Mouse (Mus musculus): ENCODE measurements around the gene Cdk18.
"Not testable (repeated sequence)": the region's sequence is repeated elsewhere in the genome, so short reads cannot be mapped to it uniquely, and the experiment has no call there.

Cdk18 gene

GRCm38 (mm10) chr1:132139416-132139864 is at the start of gene Cdk18:
Gene Cdk18, minus strand, starts transcription at chr1:132139684.
- peak; percentile 51 for DNase-seq (ENCODE audit: low spot score)

- DNase-seq (ENCODE audit: low spot score), result no peak
Measured at GRCm38 (mm10) chr1:132189231-132189630, 49.7 kb upstream of the Cdk18 start.

GRCm38 (mm10) chr1:132188442-132189066 is 49.1 kb upstream of the Cdk18 start:
- DNase-seq (ENCODE audit: low spot score), result no peak

GRCm38 (mm10) chr1:132186303-132186702 is 46.8 kb upstream of the Cdk18 start:
- no peak for DNase-seq (ENCODE audit: low spot score)

- DNase-seq (ENCODE audit: low spot score), result no peak
Measured at GRCm38 (mm10) chr1:132171619-132172018, 32.1 kb upstream of the Cdk18 start.

- DNase-seq (ENCODE audit: low spot score), result no peak
Measured at GRCm38 (mm10) chr1:132170698-132171097, 31.2 kb upstream of the Cdk18 start.

- DNase-seq (ENCODE audit: low spot score), result no peak
Measured at GRCm38 (mm10) chr1:132168115-132168767, 28.8 kb upstream of the Cdk18 start.

GRCm38 (mm10) chr1:132165859-132166258 is 26.4 kb upstream of the Cdk18 start:
- DNase-seq (ENCODE audit: low spot score), result no peak

GRCm38 (mm10) chr1:132164780-132165518 is 25.5 kb upstream of the Cdk18 start:
- no peak for DNase-seq (ENCODE audit: low spot score)

- DNase-seq (ENCODE audit: low spot score), result not testable (repeated sequence)
Measured at GRCm38 (mm10) chr1:132162618-132163017, 23.1 kb upstream of the Cdk18 start.

GRCm38 (mm10) chr1:132161211-132161880 is 21.9 kb upstream of the Cdk18 start:
- no peak for DNase-seq (ENCODE audit: low spot score)

- no peak for DNase-seq (ENCODE audit: low spot score)
Measured at GRCm38 (mm10) chr1:132159681-132160080, 20.2 kb upstream of the Cdk18 start.

GRCm38 (mm10) chr1:132158741-132159140 is 19.3 kb upstream of the Cdk18 start:
- no peak for DNase-seq (ENCODE audit: low spot score)

- DNase-seq (ENCODE audit: low spot score), result no peak
Measured at GRCm38 (mm10) chr1:132157808-132158207, 18.3 kb upstream of the Cdk18 start.

GRCm38 (mm10) chr1:132157016-132157781 is 17.7 kb upstream of the Cdk18 start:
- peak; percentile 81 for DNase-seq (ENCODE audit: low spot score)

GRCm38 (mm10) chr1:132155737-132156136 is 16.3 kb upstream of the Cdk18 start:
- DNase-seq (ENCODE audit: low spot score), result peak; percentile 62

GRCm38 (mm10) chr1:132153691-132154090 is 14.2 kb upstream of the Cdk18 start:
- no peak for DNase-seq (ENCODE audit: low spot score)

- no peak for DNase-seq (ENCODE audit: low spot score)
Measured at GRCm38 (mm10) chr1:132153086-132153690, 13.7 kb upstream of the Cdk18 start.

GRCm38 (mm10) chr1:132151908-132152307 is 12.4 kb upstream of the Cdk18 start:
- DNase-seq (ENCODE audit: low spot score), result no peak

GRCm38 (mm10) chr1:132150817-132151601 is 11.5 kb upstream of the Cdk18 start:
- no peak for DNase-seq (ENCODE audit: low spot score)
